Mouse (Mus musculus) embryonic stem cell, embryonic (primary cell): ENCODE results near the gene Gm15155.
"Not testable (repeated sequence)": the region's sequence is repeated elsewhere in the genome, so short reads cannot be mapped to it uniquely, and the experiment has no call there.

Source experiments
- CTCF ChIA-PET, 4 experiments: fragments of 300-600 bp in 2 of 4; fragments of 350-600 bp in 2 of 4; sonication (Branson Sonifier 250); formaldehyde crosslinking; loops; one replicate each; lab custom pipeline; 2022; ENCODE audit warnings: inconsistent platforms in 2 of 4; lab: Charles Lee
- POLR2A ChIA-PET, 4 experiments: fragments of 300-600 bp in 2 of 4; fragments of 350-600 bp in 2 of 4; sonication (Branson Sonifier 250); formaldehyde crosslinking; loops; one replicate each; lab custom pipeline; 2022; ENCODE audit warnings: antibody characterized with exemption in 4 of 4, inconsistent platforms in 1 of 4; lab: Charles Lee

The Gm15155 gene

GRCm38 (mm10) chrX:155624341-155624841 lies at the start of gene Gm15155:
Gene Gm15155 (plus strand): TSS chrX:155624741.
- CTCF ChIA-PET: interaction anchor here in 1 of 4 experiments (0.7 kb wide), 1 partner anchor 251 kb away, joined by 13 read pairs; no protein-coding TSS in a partner anchor
- POLR2A ChIA-PET: interaction anchor here in 1 of 4 experiments (0.5 kb wide), 1 partner anchor 413 kb away, joined by 3 read pairs; no protein-coding TSS in a partner anchor

DNA sequence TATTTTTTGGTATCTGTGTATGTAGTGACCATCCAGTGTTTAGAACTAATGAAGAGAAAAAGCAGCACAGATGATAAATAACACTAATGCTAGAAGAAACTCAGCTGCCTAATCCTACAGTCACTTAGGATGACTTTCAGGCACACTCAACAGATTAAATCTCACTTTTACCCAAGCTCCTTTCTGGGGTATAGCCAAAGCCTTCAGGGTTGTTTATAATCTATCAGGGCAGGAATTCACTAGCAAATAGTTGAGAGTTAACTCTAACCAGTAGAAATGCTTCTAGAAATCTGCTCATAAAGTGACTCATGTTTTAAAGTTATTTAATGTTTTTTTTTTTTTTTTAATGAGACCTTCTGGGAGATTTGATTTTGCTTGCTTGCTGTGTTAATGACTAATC lies 44.8 kb upstream of the Gm15155 start:
- CTCF ChIA-PET: no interaction called here
- POLR2A ChIA-PET: no interaction called here

- POLR2A ChIA-PET: no interaction called here
Measured at GRCm38 (mm10) chrX:155584586-155584985, 40.0 kb upstream of the Gm15155 start.

DNA sequence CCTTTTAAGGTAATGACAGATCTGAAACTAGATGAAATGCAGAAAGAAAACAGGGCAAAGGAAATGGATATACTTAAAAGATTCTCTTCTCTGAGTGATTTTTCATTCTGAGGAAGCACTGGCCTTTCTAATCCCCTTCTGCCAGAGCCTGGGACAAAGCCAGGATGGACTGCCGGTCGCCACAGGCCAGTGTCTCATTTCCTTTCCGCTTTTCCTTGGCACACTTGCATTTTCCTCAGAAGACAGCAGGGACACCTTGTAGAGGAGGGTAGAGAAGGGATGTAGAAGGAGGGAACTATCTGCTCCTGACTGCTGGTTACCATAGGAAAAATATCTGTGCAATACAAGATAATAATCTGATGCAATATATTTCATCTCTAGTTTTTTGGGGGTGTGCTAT lies 33.1 kb upstream of the Gm15155 start:
- ChIA-PET POLR2A (no interaction called here), CTCF (no interaction called here)

More at GRCm38 (mm10) chrX:155584586-155584985, 40.0 kb upstream of the Gm15155 start:
- CTCF ChIA-PET: interaction anchor here in 1 of 4 experiments (0.7 kb wide), 1 partner anchor 43 kb away, joined by 4 read pairs; no protein-coding TSS in a partner anchor

GRCm38 (mm10) chrX:155592467-155592866 lies 32.1 kb upstream of the Gm15155 start:
- POLR2A ChIA-PET: no interaction called here
- CTCF ChIA-PET: no interaction called here

GRCm38 (mm10) chrX:155594685-155595084 lies 29.9 kb upstream of the Gm15155 start:
- ChIA-PET CTCF (no interaction called here), POLR2A (no interaction called here)

- CTCF ChIA-PET: no interaction called here
- POLR2A ChIA-PET: no interaction called here
Measured at GRCm38 (mm10) chrX:155596390-155596789, 28.2 kb upstream of the Gm15155 start.

DNA sequence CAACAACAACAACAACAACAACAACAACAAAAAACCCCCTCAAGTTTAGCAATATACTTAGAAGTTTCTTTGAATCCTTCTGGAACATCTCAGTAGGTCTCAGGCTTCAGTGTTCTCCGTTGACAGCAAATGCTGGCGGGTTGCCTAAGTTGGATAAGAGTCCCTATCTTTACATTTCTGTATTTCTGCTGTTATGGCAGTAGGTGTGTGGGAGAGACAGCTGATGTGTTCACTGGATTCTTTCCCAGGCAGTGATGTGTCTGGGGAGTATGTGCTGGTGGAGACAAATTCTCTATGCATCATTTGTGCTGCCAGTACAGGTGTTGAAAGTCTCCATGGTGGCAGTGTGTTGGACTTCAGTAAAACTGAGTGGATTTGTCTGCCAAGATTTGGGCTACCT lies 23.3 kb upstream of the Gm15155 start:
- ChIA-PET CTCF (no interaction called here), POLR2A (no interaction called here)

DNA sequence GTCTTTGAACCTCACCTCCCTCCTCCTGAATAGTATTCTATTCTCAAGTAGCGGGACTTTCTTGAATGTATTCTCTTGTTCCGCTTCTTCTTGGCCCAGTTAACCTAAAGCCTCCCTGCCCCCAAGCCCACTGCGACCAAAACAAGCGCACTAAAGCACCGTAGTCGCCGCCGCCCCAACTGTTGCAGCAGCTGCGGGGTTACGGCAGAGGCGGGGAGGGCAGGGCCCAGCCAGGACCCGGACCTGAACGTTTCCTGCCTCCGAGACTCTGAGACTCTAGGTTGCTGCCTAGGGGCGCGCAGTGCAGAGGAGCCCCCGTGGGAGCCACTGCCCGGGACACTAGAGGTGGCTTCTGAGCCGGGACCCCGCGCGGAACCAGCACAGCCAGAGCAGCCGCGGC lies 2.0 kb upstream of the Gm15155 start:
- POLR2A ChIA-PET: no interaction called here
- CTCF ChIA-PET: no interaction called here

DNA sequence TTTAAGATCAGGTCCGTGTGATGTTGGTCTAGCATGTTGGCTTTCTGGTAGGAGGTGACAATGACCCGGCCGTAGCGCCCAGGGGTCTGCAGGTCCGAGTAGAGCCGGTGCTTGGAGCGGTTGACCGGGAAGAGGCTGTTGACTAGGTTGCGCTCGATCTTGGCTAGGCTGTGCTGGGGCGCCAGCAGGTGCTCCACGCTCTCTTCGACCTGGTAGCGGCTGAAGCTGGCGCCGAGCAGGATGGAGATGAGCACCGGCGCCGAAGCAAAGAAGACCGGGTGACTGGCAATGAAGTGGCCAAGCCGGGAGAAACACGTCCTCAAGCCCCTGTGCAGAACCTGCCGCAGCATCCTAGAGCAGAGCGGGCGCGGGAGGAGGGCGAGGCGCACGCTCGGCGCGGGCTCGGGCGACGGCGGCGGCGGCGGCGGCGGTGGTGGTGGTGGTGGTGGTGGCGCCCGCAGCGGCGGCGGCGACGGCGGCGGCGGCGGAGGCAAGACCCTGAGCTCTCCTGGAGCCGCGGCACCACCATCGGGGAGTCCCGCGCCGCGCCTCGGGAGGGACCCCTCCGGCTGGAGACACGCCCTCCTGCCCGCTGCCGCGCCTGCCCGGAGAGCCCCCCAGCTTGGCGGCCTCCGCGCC lies 1.5 kb upstream of the Gm15155 start:
- ChIA-PET CTCF (no interaction called here), POLR2A (no interaction called here)

DNA sequence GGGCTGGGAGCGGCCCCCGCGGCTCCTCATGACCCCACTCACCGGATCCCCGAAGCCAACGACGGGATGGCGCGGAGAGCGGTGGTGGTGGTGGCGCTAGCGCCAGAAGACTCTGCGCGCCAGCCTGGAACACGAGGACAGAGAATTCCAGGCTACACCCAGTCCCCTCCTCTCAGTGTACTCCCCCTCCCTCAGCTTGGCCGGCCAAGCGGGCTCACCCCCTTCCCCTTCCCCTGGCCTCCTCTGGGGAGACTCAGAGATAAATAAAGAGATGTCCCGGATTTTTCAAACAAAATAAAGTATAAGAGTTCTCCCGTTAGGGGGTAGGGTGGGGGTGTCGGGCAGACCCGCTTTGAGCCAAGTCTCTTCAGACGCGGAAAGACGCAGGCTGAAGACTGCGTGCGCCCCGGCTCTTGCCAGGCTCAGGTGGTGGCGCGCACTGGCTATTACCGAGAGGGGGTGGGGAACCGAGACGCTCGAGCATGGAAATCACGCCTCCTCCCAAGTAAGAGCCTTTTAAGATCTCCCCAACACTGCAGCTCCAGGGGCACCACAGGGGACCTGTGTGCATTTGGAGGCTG lies 750 bp upstream of the Gm15155 start, which contains the start of gene Ptchd1:
Ptchd1 (minus strand) TSS at position 114 of the 581 bp plus-strand sequence.
- POLR2A ChIA-PET: interaction anchor here in 1 of 4 experiments (0.5 kb wide), 1 partner anchor 413 kb away, joined by 3 read pairs; no protein-coding TSS in a partner anchor
- CTCF ChIA-PET: no interaction called here

- POLR2A ChIA-PET: no interaction called here
- CTCF ChIA-PET: interaction anchor here in 1 of 4 experiments (0.6 to 0.7 kb wide), 3 partner anchors 143 to 272 kb away, joined by 3 to 13 read pairs (median 3); no protein-coding TSS in a partner anchor
Measured at GRCm38 (mm10) chrX:155624895-155625294, 354 bp downstream of the Gm15155 start.

GRCm38 (mm10) chrX:155625671-155626196 lies 1.2 kb downstream of the Gm15155 start:
- POLR2A ChIA-PET: no interaction called here
- CTCF ChIA-PET: interaction anchor here in 1 of 4 experiments (0.6 kb wide), 1 partner anchor 143 kb away, joined by 3 read pairs; no protein-coding TSS in a partner anchor

DNA sequence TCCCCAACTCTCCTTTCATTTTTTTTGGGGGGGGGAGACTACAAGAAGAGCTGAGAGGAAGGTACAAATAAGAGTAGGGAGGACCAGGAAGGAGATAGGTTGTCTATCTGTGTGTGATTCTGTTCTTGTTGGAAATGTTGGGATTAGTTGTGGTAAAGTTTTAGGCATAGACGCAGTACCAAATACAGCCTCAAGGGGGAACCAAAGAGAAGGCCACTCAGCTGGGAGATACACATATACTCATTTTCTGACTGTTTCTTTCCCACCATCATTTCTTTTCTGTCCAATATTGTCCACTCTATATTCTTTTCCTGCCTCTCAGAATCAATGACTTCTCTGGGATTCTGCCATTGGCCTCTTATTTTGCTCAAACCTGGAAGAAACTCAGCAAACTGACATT lies 19.4 kb downstream of the Gm15155 start:
- CTCF ChIA-PET: interaction anchor here in 1 of 4 experiments (0.7 kb wide), 1 partner anchor 1243 kb away, joined by 4 read pairs; no protein-coding TSS in a partner anchor
- POLR2A ChIA-PET: no interaction called here

DNA sequence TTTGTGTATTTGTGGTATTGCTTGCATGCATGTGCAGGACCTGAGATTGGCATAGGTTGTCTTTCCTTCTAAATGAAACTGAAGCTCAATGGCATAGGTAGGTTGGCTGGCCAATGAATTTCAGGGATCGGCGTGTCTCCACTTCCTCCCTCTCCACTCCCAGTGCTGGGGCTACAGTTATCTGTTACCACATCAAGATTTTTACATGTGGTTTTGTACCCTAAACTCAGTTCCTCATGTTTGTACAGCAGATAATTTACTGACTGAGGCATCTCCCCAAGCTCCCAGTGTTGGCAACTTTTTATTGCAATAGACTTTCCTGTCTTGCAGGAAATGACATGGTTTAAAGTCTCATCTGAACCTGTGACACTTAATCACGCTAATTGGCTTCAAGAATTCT lies 21.4 kb downstream of the Gm15155 start:
- ChIA-PET POLR2A (no interaction called here), CTCF (no interaction called here)

DNA sequence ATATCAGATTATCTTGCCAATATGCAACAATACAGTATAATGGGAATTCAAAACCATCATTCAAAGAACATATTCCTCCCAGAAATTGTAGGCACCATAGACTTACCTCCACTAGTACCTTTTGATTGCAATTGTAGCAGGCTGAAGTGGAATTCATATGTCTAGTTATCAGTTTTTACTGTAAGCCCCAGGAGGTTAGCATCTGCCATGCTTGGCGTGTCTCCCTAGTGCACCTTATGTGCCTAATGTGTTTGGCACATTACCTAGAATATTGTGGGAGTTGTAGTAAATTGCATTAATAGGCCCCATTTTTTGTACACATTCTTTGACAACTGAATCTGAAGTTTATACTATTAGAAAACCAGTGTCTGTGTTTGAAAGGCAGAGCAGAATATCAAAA lies 33.4 kb downstream of the Gm15155 start:
- ChIA-PET POLR2A (no interaction called here), CTCF (no interaction called here)

GRCm38 (mm10) chrX:155690440-155690839 lies 65.9 kb downstream of the Gm15155 start:
- CTCF ChIA-PET, POLR2A ChIA-PET: not testable (repeated sequence)

DNA sequence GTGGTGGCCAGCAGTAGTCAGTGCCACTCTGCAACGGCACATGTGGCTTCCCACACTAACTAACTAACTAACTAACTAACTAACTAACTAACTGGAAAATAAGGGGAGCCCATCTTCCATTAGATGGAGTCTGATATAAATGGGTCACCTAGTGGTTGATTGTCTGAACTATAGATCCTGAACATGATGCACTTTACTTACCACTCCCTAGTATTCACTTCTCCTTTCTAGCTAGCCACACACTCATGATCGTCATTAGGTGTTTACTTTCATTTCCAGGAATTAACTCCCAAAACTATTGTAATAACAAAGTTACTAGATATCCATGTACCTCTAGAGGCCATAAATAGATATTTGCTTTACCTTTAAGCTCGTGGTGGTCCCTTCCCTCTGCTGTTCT lies 99.6 kb downstream of the Gm15155 start:
- CTCF ChIA-PET: no interaction called here

GRCm38 (mm10) chrX:155728387-155728786 lies 103.8 kb downstream of the Gm15155 start:
- ChIA-PET POLR2A (no interaction called here), CTCF (no interaction called here)

More for the DNA sequence above, 99.6 kb downstream of the Gm15155 start:
- POLR2A ChIA-PET: no interaction called here

- ChIA-PET POLR2A (no interaction called here), CTCF (no interaction called here)
Measured at GRCm38 (mm10) chrX:155888118-155888517, 263.6 kb downstream of the Gm15155 start.
